Mouse (Mus musculus) neural tube, embryonic 11.5 days (tissue): ENCODE measurements around the gene Rpl26. TPM values are rescaled to one million over a fixed set of nuclear protein-coding genes. Genes with fewer than 3 reads are reported as not detected.

Experiments
- ATAC-seq: fragments of 200-750 bp; cut with Nextera tagmentation; 2 replicates; pipeline ENCODE4 v1.8.0; 2017; ENCODE audit warnings: moderate number of reproducible peaks, mild to moderate bottlenecking, moderate TSS enrichment, moderate library complexity; ENCODE audit not compliant: insufficient read depth, low FRiP score, low TSS enrichment
- DNase-seq: peaks from one replicate; pipeline ENCODE4 v3.0.0-alpha.2; 2015; ENCODE audit warnings: low spot score
- H3K27ac ChIP-seq: fragments of 300-500 bp; sonication (generic); 2 replicates; pipeline ENCODE4 v1.5.1; 2014; ENCODE audit warnings: low read depth, mild to moderate bottlenecking, low read length
- H3K27me3 ChIP-seq: fragments of 300-500 bp; sonication (generic); 2 replicates; pipeline ENCODE4 v1.6.1; 2014; ENCODE audit warnings: mild to moderate bottlenecking, low read length, mixed read lengths; ENCODE audit not compliant: control insufficient read depth, insufficient read depth
- H3K36me3 ChIP-seq: fragments of 300-500 bp; sonication (generic); 2 replicates; pipeline ENCODE4 v1.6.1; 2014; ENCODE audit warnings: mild to moderate bottlenecking, low read length, moderate library complexity, mixed read lengths; ENCODE audit not compliant: control insufficient read depth, insufficient read depth
- H3K4me1 ChIP-seq: fragments of 300-500 bp; sonication (generic); 2 replicates; pipeline ENCODE4 v1.6.1; 2014; ENCODE audit warnings: low read length, mixed read lengths; ENCODE audit not compliant: control insufficient read depth, insufficient read depth
- H3K4me2 ChIP-seq: fragments of 300-500 bp; sonication (generic); 2 replicates; pipeline ENCODE4 v1.6.1; 2014; ENCODE audit warnings: low read depth, mild to moderate bottlenecking, moderate library complexity
- H3K4me3 ChIP-seq: fragments of 300-500 bp; sonication (generic); 2 replicates; pipeline ENCODE4 v1.5.1; 2014; ENCODE audit warnings: low read depth, low read length
- H3K9ac ChIP-seq: fragments of 300-500 bp; sonication (generic); 2 replicates; pipeline ENCODE4 v1.6.1; 2014; ENCODE audit warnings: mild to moderate bottlenecking, low read length
- H3K9me3 ChIP-seq: fragments of 300-500 bp; sonication (generic); 2 replicates; pipeline ENCODE4 v1.6.1; 2016; ENCODE audit warnings: low read length; ENCODE audit not compliant: control insufficient read depth
- WGBS: fragments of 180-500 bp; shearing (Covaris S2); extraction: QIAGEN DNeasy Blood & Tissue Kit; methylation state at CpG from one replicate; pipeline ENCODE4 v1.1.7; 2014; 5-methylcytosine and 5-hydroxymethylcytosine counted together
- polyA plus RNA-seq: library from polyadenylated mRNA; unstranded; fragments of >200 nt; fragmentation: Nextera tagmentation; extraction: Ambion mirVana; gene quantifications from 2 replicates; pipeline ENCODE4 v1.2.1, GENCODE M21; 2014

The Rpl26 gene
- polyA plus RNA-seq, 1 experiment from 2014 or later, result 822 TPM

DNA sequence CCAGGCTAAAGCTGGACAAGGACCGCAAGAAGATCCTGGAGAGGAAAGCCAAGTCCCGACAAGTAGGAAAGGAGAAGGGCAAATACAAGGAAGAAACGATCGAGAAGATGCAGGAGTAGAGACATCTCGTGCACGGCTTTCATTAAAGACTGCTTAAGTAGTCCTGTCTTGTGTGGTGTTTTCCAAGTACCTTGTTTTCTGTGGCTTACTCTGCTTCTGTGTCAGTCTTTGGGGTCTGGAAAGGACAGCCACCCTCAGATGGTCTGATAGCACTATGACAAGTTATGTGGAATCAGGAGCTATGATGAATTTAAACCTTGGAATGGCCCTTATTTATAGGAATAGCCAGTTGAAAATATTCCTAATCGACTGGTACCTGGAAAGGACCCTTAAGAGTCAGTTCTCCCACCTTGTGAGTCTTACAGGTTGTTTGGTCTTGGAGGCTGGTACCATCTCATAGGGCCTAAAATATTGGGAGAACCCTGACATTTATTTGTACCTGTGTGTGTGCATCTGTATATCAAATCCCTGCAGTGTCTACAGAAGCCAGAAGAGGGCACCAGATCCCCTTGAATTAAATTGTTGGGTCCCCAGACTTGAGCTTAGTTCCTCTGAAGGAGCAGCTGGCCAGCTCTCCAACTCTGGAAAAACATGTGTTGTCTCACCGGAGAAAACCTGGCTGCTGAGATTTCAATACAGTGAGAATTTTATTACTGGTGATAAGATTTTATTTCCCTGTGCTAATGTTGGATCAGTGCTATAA is 3.2 kb downstream of the Rpl26 start:
- DNase-seq, result peak; percentile 74
- H3K9ac ChIP-seq, result no peak overlapping the region
- H3K36me3 ChIP-seq, result peaks cover 15% of the 10 kb centered on the region
- WGBS, result 86% methylated on average over 7 of the region's 8 CpGs
- H3K9me3 ChIP-seq, result no peaks in the 10 kb centered on the region
- H3K4me2 ChIP-seq, result no peak overlapping the region
- no peak for ATAC-seq
- no peak overlapping the region for H3K4me3 ChIP-seq
- peaks cover 5% of the 10 kb centered on the region for H3K4me1 ChIP-seq
- H3K27ac ChIP-seq, result no peak overlapping the region
- H3K27me3 ChIP-seq, result no peaks in the 10 kb centered on the region

GRCm38 (mm10) chr11:68905138-68905531 is 3.8 kb downstream of the Rpl26 start:
- Histone ChIP-seq H3K4me3 (no peak overlapping the region), H3K36me3 (peaks cover 15% of the 10 kb centered on the region)

GRCm38 (mm10) chr11:68905665-68906460 is 4.5 kb downstream of the Rpl26 start:
- DNase-seq, result no peak
- no peaks in the 10 kb centered on the region for H3K27me3 ChIP-seq
- WGBS, result 92% methylated on average over 9 of the region's 9 CpGs
- no peak overlapping the region for H3K27ac ChIP-seq
- no peaks in the 10 kb centered on the region for H3K9me3 ChIP-seq
- no peak overlapping the region for H3K4me3 ChIP-seq
- peaks cover 15% of the 10 kb centered on the region for H3K36me3 ChIP-seq
- H3K9ac ChIP-seq, result no peak overlapping the region
- no peak overlapping the region for H3K4me2 ChIP-seq
- peaks cover 5% of the 10 kb centered on the region for H3K4me1 ChIP-seq
- no peak for ATAC-seq

More at GRCm38 (mm10) chr11:68905138-68905531, 3.8 kb downstream of the Rpl26 start:
- no peaks in the 10 kb centered on the region for H3K27me3 ChIP-seq
- H3K4me2 ChIP-seq, result no peak overlapping the region
- DNase-seq (no peak), ATAC-seq (no peak)
- H3K27ac ChIP-seq, result no peak overlapping the region
- no peak overlapping the region for H3K9ac ChIP-seq
- H3K4me1 ChIP-seq, result peaks cover 5% of the 10 kb centered on the region
- no peaks in the 10 kb centered on the region for H3K9me3 ChIP-seq
- WGBS, result 94% methylated on average over 3 of the region's 3 CpGs

DNA sequence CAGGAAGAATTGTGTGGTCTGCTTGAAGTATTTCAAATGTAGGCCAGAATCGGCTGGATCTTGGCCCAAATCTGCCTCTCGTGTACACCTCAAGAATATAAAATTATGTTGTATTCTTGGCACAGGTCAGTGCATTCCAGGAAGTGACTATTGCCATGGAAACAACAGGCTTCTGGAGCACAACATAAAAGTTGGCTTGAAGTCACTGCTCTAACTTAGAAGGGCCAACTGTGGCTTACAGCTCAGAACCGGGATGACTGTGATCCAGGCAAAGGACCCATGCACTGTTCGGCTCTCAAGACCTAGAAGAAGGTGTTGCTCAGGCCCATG is 5.0 kb downstream of the Rpl26 start:
- Histone ChIP-seq H3K27ac (no peak overlapping the region), H3K27me3 (no peaks in the 10 kb centered on the region), H3K9me3 (no peaks in the 10 kb centered on the region), H3K4me1 (peaks cover 5% of the 10 kb centered on the region), H3K9ac (no peak overlapping the region), H3K36me3 (peaks cover 15% of the 10 kb centered on the region), H3K4me3 (no peak overlapping the region), H3K4me2 (no peak overlapping the region)
- WGBS, result 88% methylated on average over 4 of the region's 4 CpGs
- DNase-seq (no peak), ATAC-seq (no peak)

- no peaks in the 10 kb centered on the region for H3K9me3 ChIP-seq
- no peak overlapping the region for H3K4me2 ChIP-seq
- H3K9ac ChIP-seq, result no peak overlapping the region
- no peak overlapping the region for H3K27ac ChIP-seq
- ATAC-seq, result no peak
- peaks cover 15% of the 10 kb centered on the region for H3K36me3 ChIP-seq
- no peaks in the 10 kb centered on the region for H3K27me3 ChIP-seq
- H3K4me1 ChIP-seq, result peaks cover 5% of the 10 kb centered on the region
- 72% methylated on average over 3 of the region's 3 CpGs for WGBS
- DNase-seq, result no peak
- H3K4me3 ChIP-seq, result no peak overlapping the region
Observed at GRCm38 (mm10) chr11:68907251-68907650, 5.9 kb downstream of the Rpl26 start.

- ATAC-seq (no peak), DNase-seq (no peak)
- H3K36me3 ChIP-seq, result peaks cover 7% of the 10 kb centered on the region; the same call in 1 of the 2 replicates
- H3K9me3 ChIP-seq, result no peaks in the 10 kb centered on the region
- H3K4me1 ChIP-seq, result no peaks in the 10 kb centered on the region
- H3K27ac ChIP-seq, result no peak overlapping the region
- 54% methylated on average over 7 of the region's 7 CpGs for WGBS
- no peaks in the 10 kb centered on the region for H3K27me3 ChIP-seq
- no peak overlapping the region for H3K4me2 ChIP-seq
- H3K4me3 ChIP-seq, result no peak overlapping the region
- no peak overlapping the region for H3K9ac ChIP-seq
Observed at GRCm38 (mm10) chr11:68908846-68909503, 7.6 kb downstream of the Rpl26 start.

GRCm38 (mm10) chr11:68911531-68912177 is 10.3 kb downstream of the Rpl26 start:
- H3K4me1 ChIP-seq, result no peaks in the 10 kb centered on the region
- WGBS, result 54% methylated on average over 14 of the region's 14 CpGs
- H3K4me3 ChIP-seq, result no peak overlapping the region
- 0 out of 2 replicates have a peak overlapping the region, but pooled peaks have one; percentile 20 for H3K27ac ChIP-seq
- no peak for ATAC-seq
- no peak overlapping the region for H3K9ac ChIP-seq
- H3K4me2 ChIP-seq, result no peak overlapping the region
- no peaks in the 10 kb centered on the region for H3K9me3 ChIP-seq
- no peaks in the 10 kb centered on the region; the same call in 1 of the 2 replicates for H3K36me3 ChIP-seq
- no peaks in the 10 kb centered on the region for H3K27me3 ChIP-seq
- DNase-seq, result no peak

DNA sequence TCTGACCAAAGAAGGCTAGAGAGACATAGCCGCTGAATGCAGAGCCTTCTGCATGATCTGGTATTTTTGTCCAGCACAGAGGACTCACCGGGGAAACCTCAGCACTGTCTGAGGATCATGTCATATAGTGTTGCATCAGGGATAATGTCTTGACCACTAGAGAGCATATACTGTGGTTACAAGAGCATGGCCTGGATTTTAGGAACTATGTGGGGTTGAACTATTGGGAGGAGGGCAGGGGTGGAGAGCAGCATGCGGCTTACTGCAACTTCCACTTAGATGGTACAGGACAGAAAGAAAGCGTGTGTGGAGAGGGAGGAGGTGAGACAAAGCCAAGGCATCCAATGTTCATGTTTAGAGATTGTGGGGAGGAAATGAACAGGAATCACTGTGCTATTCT is 13.2 kb downstream of the Rpl26 start:
- Histone ChIP-seq H3K4me2 (no peak overlapping the region), H3K9ac (no peak overlapping the region), H3K27me3 (no peaks in the 10 kb centered on the region), H3K9me3 (no peaks in the 10 kb centered on the region), H3K4me3 (no peak overlapping the region), H3K36me3 (no peaks in the 10 kb centered on the region), H3K4me1 (no peaks in the 10 kb centered on the region), H3K27ac (no peak overlapping the region)
- WGBS, result 94% methylated on average over 4 of the region's 4 CpGs
- DNase-seq (no peak), ATAC-seq (no peak)
